Mouse (Mus musculus): ENCODE data around the gene Ctcfl.

Gene Ctcfl

DNA sequence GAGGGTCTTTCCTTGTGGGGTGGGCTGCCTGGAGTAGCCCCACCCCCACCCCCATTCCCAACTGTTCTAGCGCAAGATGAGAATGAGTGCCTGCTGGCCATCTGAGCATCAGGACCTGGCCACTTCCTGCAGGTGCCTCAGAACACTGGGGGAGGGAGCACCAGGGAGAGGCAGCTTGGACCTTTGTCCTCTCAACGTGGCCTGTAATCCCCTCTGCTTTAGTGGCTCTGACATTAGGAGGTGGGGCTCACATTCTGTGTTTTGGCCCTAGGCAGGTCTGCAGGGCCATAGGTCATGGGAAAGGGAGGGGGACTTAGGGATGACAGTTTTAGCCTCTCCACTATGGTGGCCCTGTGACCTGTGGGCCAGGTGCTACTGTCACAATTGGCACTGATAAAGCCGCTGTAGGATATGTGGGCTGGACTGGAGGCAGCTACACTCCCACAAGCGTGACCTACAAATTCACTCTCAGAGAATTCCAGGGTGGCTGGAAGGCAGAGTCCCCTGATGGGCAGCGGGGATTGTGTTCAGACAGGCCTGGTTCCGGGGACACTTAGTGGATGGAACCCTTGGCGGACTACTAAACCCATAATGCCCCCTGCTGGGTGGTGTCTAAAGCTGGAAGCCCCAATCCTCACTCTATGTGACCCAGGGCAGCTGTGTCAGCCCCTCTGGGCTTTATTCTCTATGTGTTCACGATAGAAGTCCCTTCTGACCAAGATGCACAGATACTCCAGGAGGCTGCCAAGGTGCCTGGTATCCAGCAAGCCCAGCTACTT lies 68.5 kb downstream of the Ctcfl start:
- in situ Hi-C loops (cut with MboI; ENCODE audit: low sequenced_read_pairs): no loop called here

DNA sequence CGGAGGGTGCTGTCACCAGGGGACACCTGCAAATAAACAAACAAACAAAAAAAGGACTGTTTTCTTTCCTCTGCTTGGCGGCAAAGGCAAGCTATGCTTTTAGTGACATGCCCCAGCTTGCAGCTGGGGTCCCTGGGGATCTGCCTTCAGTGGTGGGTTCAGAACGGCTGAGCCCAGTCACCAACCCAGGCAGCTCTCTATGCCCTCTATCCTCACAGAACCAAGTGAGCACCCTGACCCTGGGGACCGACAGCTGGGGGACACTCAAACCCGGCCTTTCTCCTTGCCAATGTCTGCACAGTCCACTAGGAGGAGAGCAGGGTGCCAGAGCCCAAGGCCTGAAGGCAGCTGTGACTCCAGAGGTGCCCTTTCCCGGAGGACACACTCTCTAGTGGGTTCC lies 69.5 kb downstream of the Ctcfl start:
- in situ Hi-C loops (cut with MboI; ENCODE audit: low sequenced_read_pairs): no loop called here

DNA sequence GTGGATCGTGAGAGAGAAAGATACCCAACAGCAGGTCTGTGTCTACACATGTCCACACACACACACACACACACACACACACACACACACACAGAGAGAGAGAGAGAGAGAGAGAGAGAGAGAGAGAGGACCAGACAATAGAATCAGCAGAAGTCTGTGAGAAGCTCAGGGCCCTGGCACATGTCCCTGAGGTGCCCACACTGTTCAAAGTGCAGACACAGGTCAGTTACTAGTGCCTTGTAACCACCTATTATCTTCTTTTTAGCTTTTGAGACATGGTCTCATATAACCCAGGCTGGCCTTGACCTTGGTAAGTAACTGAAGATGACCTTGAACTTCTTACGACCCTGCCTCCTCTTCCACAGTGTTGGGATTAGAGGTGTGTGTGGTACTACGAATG lies 70.1 kb downstream of the Ctcfl start:
- in situ Hi-C loops (cut with MboI; ENCODE audit: low sequenced_read_pairs): no loop called here

DNA sequence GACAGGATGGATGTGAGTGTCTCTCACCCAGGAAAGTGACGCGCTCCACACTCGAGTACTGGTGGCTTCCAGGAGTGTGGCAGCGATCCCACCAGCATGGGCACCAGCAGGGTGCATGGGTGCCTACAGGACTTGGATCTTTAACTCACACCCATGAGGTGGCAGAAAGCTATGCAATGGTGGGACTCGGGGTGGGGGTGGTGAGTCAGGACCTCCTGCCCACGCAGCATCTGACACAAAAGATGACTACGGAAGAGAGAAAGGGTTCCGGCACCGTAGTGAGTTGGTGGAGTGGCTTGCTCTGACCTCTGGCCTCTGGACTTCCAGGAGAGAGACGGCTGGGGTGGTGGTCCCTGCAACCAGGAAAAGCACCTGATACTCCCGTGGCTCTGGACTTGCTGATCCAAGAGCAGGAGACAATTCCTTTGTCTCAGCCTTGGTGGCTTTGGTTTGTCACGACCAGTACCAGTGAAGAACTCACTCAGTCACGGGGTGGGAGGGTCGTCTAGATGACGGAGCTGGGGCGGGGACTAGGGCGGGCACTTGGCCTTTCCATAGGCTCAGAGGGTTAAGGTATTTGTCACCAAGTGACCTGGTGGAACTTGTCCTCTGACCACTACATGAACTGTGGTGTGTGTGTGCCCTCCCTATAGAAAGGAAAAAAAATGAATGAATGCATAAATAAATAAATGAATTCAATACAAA lies 71.1 kb downstream of the Ctcfl start:
- in situ Hi-C loops (cut with MboI; ENCODE audit: low sequenced_read_pairs): no loop called here

DNA sequence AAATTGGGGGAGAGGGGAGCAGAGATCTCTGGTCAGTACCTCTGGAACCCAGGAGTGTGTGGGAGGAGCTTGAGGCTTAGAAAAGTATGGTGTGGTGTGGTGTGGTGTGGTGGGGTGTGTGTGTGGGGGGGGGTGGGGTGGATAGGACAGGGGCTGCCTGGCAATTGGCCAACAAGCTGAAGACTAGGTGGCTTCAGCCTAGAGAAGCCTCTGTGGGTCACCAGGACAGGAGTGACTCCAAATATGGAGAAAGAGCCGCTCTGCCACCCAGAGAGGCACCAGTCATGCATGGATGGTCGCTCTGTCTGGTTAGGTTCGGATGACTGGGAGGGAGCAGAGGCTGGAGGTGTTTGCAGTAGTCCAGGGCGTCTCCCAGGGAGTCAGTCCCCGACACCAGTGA lies 71.9 kb downstream of the Ctcfl start:
- in situ Hi-C loops (cut with MboI; ENCODE audit: low sequenced_read_pairs): no loop called here

DNA sequence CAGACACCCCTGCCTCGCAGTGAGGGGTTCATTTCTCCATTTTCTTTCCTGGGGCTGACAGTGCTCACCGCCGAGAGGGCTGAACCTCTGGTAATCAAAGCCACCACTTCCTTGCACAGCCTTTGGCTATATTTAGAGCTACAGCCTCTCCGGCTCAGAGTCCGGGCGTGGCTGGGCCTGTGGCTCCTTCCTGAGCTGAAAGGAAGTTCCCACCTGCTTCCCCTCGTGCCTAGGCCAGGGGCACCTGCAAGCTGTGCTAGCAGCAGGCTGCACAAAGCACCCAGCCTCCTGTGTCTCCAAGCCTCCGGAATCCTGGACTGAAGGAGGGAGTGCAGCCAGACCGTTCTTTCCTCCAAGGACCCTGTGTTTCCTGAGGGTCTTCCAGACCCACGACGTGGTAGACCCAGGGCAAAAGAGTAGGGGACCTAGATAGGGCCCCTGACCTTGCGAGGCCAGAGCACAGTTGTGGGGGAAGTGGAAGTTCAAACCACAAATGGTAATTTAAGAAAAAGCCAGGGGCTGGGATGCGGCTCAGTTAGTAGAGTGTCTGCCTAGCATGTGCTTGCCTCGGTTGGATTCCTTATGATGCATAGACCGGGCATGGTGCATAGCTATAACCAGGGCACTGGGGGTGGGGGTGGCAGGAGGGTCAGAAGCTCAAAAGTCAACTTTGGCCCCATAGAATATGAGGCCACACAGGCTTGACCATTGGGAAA lies 72.6 kb downstream of the Ctcfl start:
- in situ Hi-C loops (cut with MboI; ENCODE audit: low sequenced_read_pairs): no loop called here

DNA sequence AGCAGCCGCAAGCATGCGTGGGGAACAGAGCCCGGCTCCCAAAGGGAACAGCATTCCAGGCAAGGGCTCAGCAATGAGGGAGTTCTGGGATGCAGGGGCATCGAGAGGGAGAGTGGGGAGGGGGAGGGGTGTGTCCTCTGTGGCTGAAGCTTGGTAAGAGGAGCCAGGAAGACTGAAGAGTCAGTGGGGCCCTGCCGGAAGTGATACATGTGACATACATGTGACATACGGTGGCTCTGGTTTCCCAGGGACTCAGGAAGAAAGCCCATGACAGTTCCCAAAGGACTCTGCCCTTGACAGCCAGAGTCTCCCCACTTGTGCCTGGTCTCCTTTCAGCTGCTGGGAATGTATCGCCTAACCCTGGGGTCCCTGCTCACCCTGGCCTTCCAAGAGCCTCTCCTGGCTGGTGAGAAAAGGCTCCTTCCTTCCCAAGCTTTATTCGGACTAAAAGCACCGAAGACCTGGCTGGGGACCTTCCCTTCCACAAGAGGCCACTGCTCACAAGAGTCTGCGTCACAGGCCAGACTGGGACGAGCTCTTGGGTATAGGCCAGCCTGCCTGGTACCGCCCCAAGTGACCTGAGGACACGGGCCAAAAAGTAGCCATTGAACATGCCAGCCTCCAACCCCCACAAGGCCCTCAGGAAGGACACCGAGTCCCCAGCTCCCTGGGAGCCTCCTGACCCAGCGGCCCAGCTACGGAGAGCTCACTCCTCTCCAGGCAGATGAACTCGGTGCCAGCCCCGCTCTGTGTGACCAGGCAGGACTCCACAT lies 74.9 kb downstream of the Ctcfl start:
- in situ Hi-C loops (cut with MboI; ENCODE audit: low sequenced_read_pairs): no loop called here

Data from CH12F3 (cell line).